Mouse (Mus musculus) stomach, postnatal 0 days (tissue): Measurements from ENCODE around the gene Rgma. TPM values are rescaled to one million over a fixed set of nuclear protein-coding genes. Genes with fewer than 3 reads are reported as not detected.

Experiments used
- ATAC-seq: fragments of 200-750 bp; cut with Nextera tagmentation; 2 replicates; pipeline ENCODE4 v1.8.0; 2017; ENCODE audit not compliant: low FRiP score, low TSS enrichment
- DNase-seq: peaks from one replicate; pipeline ENCODE4 v3.0.0-alpha.2; 2016; ENCODE audit warnings: low spot score
- H3K27ac ChIP-seq: fragments of 300-500 bp; sonication (generic); replicated peaks from 2 replicates; pipeline ENCODE4 v1.5.1; 2014; ENCODE audit warnings: mild to moderate bottlenecking, control low read depth
- H3K27me3 ChIP-seq: fragments of 300-500 bp; sonication (generic); 2 replicates; pipeline ENCODE4 v1.6.1; 2014; ENCODE audit warnings: low read length; ENCODE audit not compliant: control insufficient read depth, insufficient read depth
- H3K36me3 ChIP-seq: fragments of 300-500 bp; sonication (generic); 2 replicates; pipeline ENCODE4 v1.6.1; 2014; ENCODE audit warnings: low read length, mixed read lengths; ENCODE audit not compliant: control insufficient read depth, insufficient read depth
- H3K4me1 ChIP-seq: fragments of 300-500 bp; sonication (generic); replicated peaks from 2 replicates; pipeline ENCODE4 v1.6.1; 2014; ENCODE audit warnings: antibody characterized with exemption; ENCODE audit not compliant: control insufficient read depth, insufficient read depth
- H3K4me2 ChIP-seq: fragments of 300-500 bp; sonication (generic); replicated peaks from 2 replicates; pipeline ENCODE4 v1.6.1; 2014; ENCODE audit warnings: low read depth, mild to moderate bottlenecking, control low read depth, moderate library complexity
- H3K4me3 ChIP-seq: fragments of 300-500 bp; sonication (generic); 2 replicates; pipeline ENCODE4 v1.5.1; 2014; ENCODE audit warnings: low read depth, low read length, control low read depth
- H3K9ac ChIP-seq: fragments of 300-500 bp; sonication (generic); 2 replicates; pipeline ENCODE4 v1.6.1; 2014; ENCODE audit warnings: mild to moderate bottlenecking, low read length, control low read depth, mixed read lengths
- H3K9me3 ChIP-seq: fragments of 300-500 bp; sonication (generic); 2 replicates; pipeline ENCODE4 v1.6.1; 2016; ENCODE audit warnings: low read length; ENCODE audit not compliant: control insufficient read depth
- CTCF ChIP-seq: IDR thresholded peaks from 2 replicates; pipeline ENCODE4 v1.5.1; 2016; ENCODE audit warnings: antibody characterized with exemption, low read depth, mild to moderate bottlenecking, moderate library complexity
- EP300 ChIP-seq: optimal IDR thresholded peaks from 2 replicates; pipeline ENCODE3; 2016; ENCODE audit warnings: antibody characterized with exemption
- WGBS: fragments of 180-500 bp; shearing (Covaris S2); extraction: QIAGEN DNeasy Blood & Tissue Kit; methylation state at CpG from one replicate; pipeline ENCODE4 v1.1.7; 2014; 5-methylcytosine and 5-hydroxymethylcytosine counted together
- polyA plus RNA-seq: library from polyadenylated mRNA; unstranded; fragments of >200 nt; fragmentation: Nextera tagmentation; extraction: Ambion mirVana; gene quantifications from 2 replicates; pipeline ENCODE4 v1.2.1, GENCODE M21; 2015

The Rgma gene
- polyA plus RNA-seq, 1 experiment from 2014 or later = 4.5 TPM

- Histone ChIP-seq H3K9ac (peak overlapping the region; percentile 41; the same call in 1 of the 2 replicates), H3K9me3 (no peaks in the 10 kb centered on the region), H3K27me3 (no peaks in the 10 kb centered on the region), H3K36me3 (no peaks in the 10 kb centered on the region), H3K27ac (0 out of 2 replicates have a peak overlapping the region, but pooled peaks have one; percentile 5), H3K4me2 (peak overlapping the region; percentile 45), H3K4me1 (peaks cover 4% of the 10 kb centered on the region; the same call in 1 of the 2 replicates), H3K4me3 (peak overlapping the region; percentile 36)
- DNase-seq (peak; percentile 78), ATAC-seq (no peak)
- TF ChIP-seq EP300 = no peak
- TF ChIP-seq CTCF = peak; percentile 54
- 3% methylated on average over 29 of the region's 29 CpGs for WGBS
Measured at GRCm38 (mm10) chr7:73372352-73372970, 2.8 kb upstream of the Rgma start.

GRCm38 (mm10) chr7:73374727-73375126 lies 582 bp upstream of the Rgma start:
- no peak overlapping the region for H3K9ac ChIP-seq
- peak; percentile 36 for ATAC-seq
- no peaks in the 10 kb centered on the region for H3K36me3 ChIP-seq
- no peaks in the 10 kb centered on the region for H3K9me3 ChIP-seq
- 6% methylated on average over 14 of the region's 14 CpGs for WGBS
- H3K27ac ChIP-seq = peak overlapping the region; percentile 89; the same call in 1 of the 2 replicates
- TF ChIP-seq EP300 (no peak), CTCF (no peak)
- H3K27me3 ChIP-seq = no peaks in the 10 kb centered on the region
- peak overlapping the region; percentile 96 for H3K4me2 ChIP-seq
- peak overlapping the region; percentile 72 for H3K4me3 ChIP-seq
- peak; percentile 43 for DNase-seq
- peaks cover 4% of the 10 kb centered on the region; the same call in 1 of the 2 replicates for H3K4me1 ChIP-seq

GRCm38 (mm10) chr7:73376101-73377001 lies 1.0 kb downstream of the Rgma start:
- peak overlapping the region; percentile 75 for H3K9ac ChIP-seq
- H3K4me3 ChIP-seq = peak overlapping the region; percentile 72
- peak overlapping the region; percentile 96 for H3K4me2 ChIP-seq
- under 1% methylated on average over 39 of the region's 39 CpGs for WGBS
- H3K27ac ChIP-seq = peak overlapping the region; percentile 89
- TF ChIP-seq CTCF (peak; percentile 93), EP300 (no peak)
- H3K36me3 ChIP-seq = no peaks in the 10 kb centered on the region
- no peaks in the 10 kb centered on the region for H3K9me3 ChIP-seq
- ATAC-seq (peak; percentile 41), DNase-seq (peak; percentile 57)
- H3K27me3 ChIP-seq = no peaks in the 10 kb centered on the region
- H3K4me1 ChIP-seq = peaks cover 4% of the 10 kb centered on the region; the same call in 1 of the 2 replicates

GRCm38 (mm10) chr7:73377307-73377706 lies 2.0 kb downstream of the Rgma start:
- TF ChIP-seq EP300 (no peak), CTCF (no peak)
- H3K9ac ChIP-seq = 0 out of 2 replicates have a peak overlapping the region, but pooled peaks have one; percentile 31

GRCm38 (mm10) chr7:73378034-73378433 lies 2.7 kb downstream of the Rgma start:
- peak overlapping the region; percentile 72; the same call in 1 of the 2 replicates for H3K4me3 ChIP-seq

More at GRCm38 (mm10) chr7:73377307-73377706, 2.0 kb downstream of the Rgma start:
- Histone ChIP-seq H3K4me1 (peaks cover 4% of the 10 kb centered on the region; the same call in 1 of the 2 replicates), H3K27ac (no peak overlapping the region), H3K27me3 (no peaks in the 10 kb centered on the region), H3K36me3 (no peaks in the 10 kb centered on the region), H3K4me3 (peak overlapping the region; percentile 72), H3K9me3 (no peaks in the 10 kb centered on the region), H3K4me2 (peak overlapping the region; percentile 51)
- WGBS = 36% methylated on average over 12 of the region's 12 CpGs
- ATAC-seq = no peak
- no peak for DNase-seq

More at GRCm38 (mm10) chr7:73378034-73378433, 2.7 kb downstream of the Rgma start:
- Histone ChIP-seq H3K9me3 (no peaks in the 10 kb centered on the region), H3K4me1 (peaks cover 1% of the 10 kb centered on the region; the same call in 1 of the 2 replicates), H3K4me2 (peak overlapping the region; percentile 51), H3K27ac (no peak overlapping the region), H3K36me3 (no peaks in the 10 kb centered on the region), H3K27me3 (no peaks in the 10 kb centered on the region), H3K9ac (no peak overlapping the region)
- DNase-seq = no peak
- TF ChIP-seq CTCF (no peak), EP300 (no peak)
- ATAC-seq = no peak
- 70% methylated on average over 6 of the region's 6 CpGs for WGBS
